22 mouse cellular contexts compared by ENCODE assay signal in the genomic region with DNA sequence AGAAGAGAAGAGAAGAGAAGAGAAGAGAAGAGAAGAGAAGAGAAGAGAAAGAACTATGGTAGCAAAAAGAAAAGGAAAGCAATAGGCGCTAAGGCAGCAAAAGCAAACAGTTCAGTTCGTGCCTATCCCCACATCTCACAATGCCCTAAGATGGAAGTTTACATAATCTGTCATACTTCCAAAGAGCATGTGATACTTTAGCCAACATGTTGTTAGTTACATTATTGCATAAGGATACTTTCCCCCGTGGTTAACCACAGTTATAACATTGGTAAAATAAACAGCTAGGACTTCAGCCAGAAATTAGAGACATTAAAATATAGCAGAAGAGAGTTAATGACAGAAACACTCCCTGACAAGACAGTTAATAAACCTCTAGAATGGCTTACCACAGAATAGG. TPM values are rescaled to one million over a fixed set of nuclear protein-coding genes. Genes with fewer than 3 reads are reported as not detected.
A peak's percentile ranks its signal among the peaks of the same experiment; 100 is the strongest.
DNase-seq lines count a peak whose midpoint lies in the region; ATAC-seq and TF ChIP-seq lines count a peak whose summit lies in the region.
"Had no signal": no experiment of that assay in that cellular context is flagged by ENCODE, and none has a peak within 500 bp of the region (broad histone marks: within the 10 kb centered on the region; RNA-seq: fewer than 3 reads in every experiment).

No protein-coding gene starts in this region.

- no peak for TF ChIP-seq CTCF in bone marrow macrophage, adult 2 months (IDR thresholded peaks at IDR 0.05; ENCODE audit: low read depth, low read length)
- no peak for TF ChIP-seq CTCF in intestine, postnatal 0 days (IDR thresholded peaks at IDR 0.05; ENCODE audit: low read depth)

- no peaks in the 10 kb centered on the region for H3K27me3 ChIP-seq in intestine, postnatal 0 days (replicated peaks; ENCODE audit: control insufficient read depth, insufficient read depth, low read length)
- H3K27me3 ChIP-seq: CH12.LX; embryonic facial prominence, embryonic 12.5 days; heart, embryonic 15.5 days had no signal

- H3K79me2 ChIP-seq in macrophage (ENCODE audit: inconsistent target), result no peaks in the 10 kb centered on the region

- H3K36me3 ChIP-seq in macrophage (ENCODE audit: inconsistent target), result no peaks in the 10 kb centered on the region
- no peaks in the 10 kb centered on the region for H3K36me3 ChIP-seq in intestine, postnatal 0 days (ENCODE audit: control insufficient read depth, insufficient read depth)
- H3K36me3 ChIP-seq: embryonic facial prominence, embryonic 12.5 days; forebrain, embryonic 12.5 days; heart, embryonic 15.5 days; hindbrain, embryonic 10.5 days had no signal

- peak overlapping the region; percentile 83; the same call in 1 of the 2 replicates for H3K27ac ChIP-seq in bone marrow macrophage, adult 2 months (ENCODE audit: insufficient read depth, low read depth, low read length)
- H3K27ac ChIP-seq in macrophage, result peak overlapping the region; percentile 75
- H3K27ac ChIP-seq in intestine, postnatal 0 days (ENCODE audit: low read depth, low read length), result no peak overlapping the region
- H3K27ac ChIP-seq: embryonic facial prominence, embryonic 12.5 days; forebrain, embryonic 12.5 days; heart, embryonic 15.5 days; hindbrain, embryonic 10.5 days; hindbrain, embryonic 14.5 days had no signal

- H3K4me3 ChIP-seq in bone marrow macrophage, adult 2 months (ENCODE audit: insufficient read depth, low read length), result no peak overlapping the region
- H3K4me3 ChIP-seq in macrophage (ENCODE audit: inconsistent target), result no peak overlapping the region
- H3K4me3 ChIP-seq in intestine, postnatal 0 days (ENCODE audit: low read depth, low read length), result no peak overlapping the region
- H3K4me3 ChIP-seq: embryonic facial prominence, embryonic 12.5 days; forebrain, embryonic 12.5 days; heart, adult 2 months; heart, embryonic 15.5 days; hindbrain, embryonic 10.5 days had no signal

- no peak overlapping the region for H3K4me2 ChIP-seq in intestine, postnatal 0 days (replicated peaks; ENCODE audit: low read depth)
- H3K4me2 ChIP-seq: embryonic facial prominence, embryonic 12.5 days; forebrain, embryonic 12.5 days; heart, embryonic 11.5 days; heart, embryonic 15.5 days; hindbrain, embryonic 14.5 days had no signal

- peaks cover 40% of the 10 kb centered on the region for H3K4me1 ChIP-seq in bone marrow macrophage, adult 2 months (ENCODE audit: control insufficient read depth, insufficient read depth, low read length)
- H3K4me1 ChIP-seq in intestine, postnatal 0 days (replicated peaks; ENCODE audit: control insufficient read depth, insufficient read depth, low read length), result no peaks in the 10 kb centered on the region
- H3K4me1 ChIP-seq: embryonic facial prominence, embryonic 12.5 days; forebrain, embryonic 12.5 days; hindbrain, embryonic 10.5 days had no signal

- no peak for ATAC-seq in monocyte, adult 5-6 weeks (replicated peaks; ENCODE audit: insufficient number of reproducible peaks, low FRiP score, low TSS enrichment, poor library complexity, severe bottlenecking)
- ATAC-seq in intestine, postnatal 0 days, result no peak
- ATAC-seq: forebrain, embryonic 16.5 days had no signal

- H3K9ac ChIP-seq in intestine, postnatal 0 days (ENCODE audit: low read depth, low read length), result no peak overlapping the region
- H3K9ac ChIP-seq: embryonic facial prominence, embryonic 12.5 days; forebrain, embryonic 12.5 days; heart, embryonic 15.5 days; hindbrain, embryonic 14.5 days had no signal

- H3K9me3 ChIP-seq in intestine, postnatal 0 days (ENCODE audit: control insufficient read depth), result no peaks in the 10 kb centered on the region
- H3K9me3 ChIP-seq: embryonic facial prominence, embryonic 12.5 days; forebrain, embryonic 12.5 days; heart, embryonic 15.5 days; hindbrain, embryonic 10.5 days had no signal

- 10% methylated on average over 3 of the region's 3 CpGs for WGBS in macrophage (ENCODE audit: missing documents)
- WGBS in intestine, postnatal 0 days, result 35% methylated on average over 3 of the region's 3 CpGs

- TF ChIP-seq POLR2A in bone marrow macrophage, adult 2 months (IDR thresholded peaks at IDR 0.05; ENCODE audit: borderline replicate concordance, low read depth, low read length), result no peak

- peak; percentile 60 for DNase-seq in 3T3-L1 (ENCODE audit: low read depth, low spot score)
- DNase-seq in 416B (ENCODE audit: low read depth), result peak; percentile 85
- no peak for DNase-seq in natural killer cell, adult 2 months (ENCODE audit: low spot score in 2 of 2)
- DNase-seq in cerebellum, postnatal 14 days, result no peak
- DNase-seq: adrenal gland, adult 8-10 months; cerebellum, adult 18-20 months; cerebellum, adult 9-11 months; gastrocnemius, postnatal 10 days; heart, adult 2 months; heart, postnatal 14 days had no signal

RNA-seq across cellular contexts. Expression of a gene that starts 15.4 kb away (rescaled TPM):
- polyA plus RNA-seq in bone marrow macrophage, adult 2 months (2012; ENCODE audit: insufficient read depth, insufficient read length, missing spikeins), result 68.4 and 71.7 TPM in 2 replicates
- total RNA-seq in macrophage (2018; cell fraction: chromatin; rRNA removed), result 100 to 1,000 TPM in 25 of 26 experiments, 10 to 100 TPM in 1; 90.4 to 656 (median 263) TPM
- total RNA-seq in macrophage (2018; cell fraction: cytosol; rRNA removed), result 10 to 100 TPM; 26.8 to 77.1 (median 51.1) TPM
- 100 to 1,000 TPM in 13 of 26 experiments, 10 to 100 TPM in 13; 37.0 to 278 (median 131) TPM for total RNA-seq in macrophage (2018; cell fraction: nucleus; rRNA removed)
- 53.1 to 81.3 TPM (median 56.1 TPM) in 3 replicates for polyA plus RNA-seq in macrophage (2018)
- total RNA-seq in monocyte, adult 5-6 weeks (2017), result 92.8 to 110 TPM (median 97.0 TPM) in 3 replicates
- polyA plus RNA-seq in intestine, postnatal 0 days (2015; fragmentation: Nextera tagmentation; extraction: Ambion mirVana), result 12.4 and 14.7 TPM in 2 replicates

RNA-seq across cellular contexts. Expression of a gene that starts 30.4 kb away (rescaled TPM):
- polyA plus RNA-seq in bone marrow macrophage, adult 2 months (2012; ENCODE audit: insufficient read depth, insufficient read length, missing spikeins), result 34.1 and 39.0 TPM in 2 replicates
- 10 to 100 TPM; 28.1 to 66.6 (median 39.8) TPM for total RNA-seq in macrophage (2018; cell fraction: chromatin; rRNA removed)
- 10 to 100 TPM; 26.4 to 45.7 (median 34.2) TPM for total RNA-seq in macrophage (2018; cell fraction: cytosol; rRNA removed)
- 10 to 100 TPM; 22.1 to 65.2 (median 35.6) TPM for total RNA-seq in macrophage (2018; cell fraction: nucleus; rRNA removed)
- 21.7 to 48.1 TPM (median 30.2 TPM) in 3 replicates for polyA plus RNA-seq in macrophage (2018)
- 44.2 to 63.4 TPM (median 44.8 TPM) in 3 replicates for total RNA-seq in monocyte, adult 5-6 weeks (2017)
- 9.6 and 10.1 TPM in 2 replicates for polyA plus RNA-seq in intestine, postnatal 0 days (2015; fragmentation: Nextera tagmentation; extraction: Ambion mirVana)

Comparison
In these comparisons a context has a peak if more than half of its experiments do, and no peak if none do; other contexts are left out.
1. DNase-seq: peak in 3T3-L1 (single experiment) and 416B (single experiment); none in natural killer cell, adult 2 months (0 of 2) and cerebellum, postnatal 14 days (0 of 2).